Mouse (Mus musculus): ENCODE measurements at regions not wholly inside any gene's neighbourhood (a gene's known extent, or its start where the extent isn't known, plus 50 kb on each side); places are given as distances from the start of the nearest gene placed in this dataset.

DNA sequence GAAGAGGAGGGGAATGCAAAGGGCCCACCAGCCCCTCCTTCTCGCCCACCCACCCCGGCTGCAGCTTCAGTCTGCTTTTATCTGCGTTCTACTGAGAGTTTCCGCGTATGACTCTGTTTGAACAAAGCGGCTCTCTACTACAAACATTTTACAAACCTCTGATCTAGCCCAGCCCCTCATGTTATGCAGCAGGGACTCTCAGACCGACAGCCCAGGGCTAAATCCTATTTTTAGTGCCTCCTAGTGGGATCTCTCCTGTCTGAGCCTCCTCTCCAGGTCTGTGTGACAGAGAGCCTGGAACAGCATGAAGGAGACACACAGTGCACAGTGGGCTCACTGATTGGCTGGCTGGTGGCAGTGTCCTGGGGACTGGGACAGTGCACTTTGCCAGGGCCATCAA lies 145.7 kb upstream of the Igsf21 start:
- TF ChIP-seq ZC3H11A (IDR thresholded peaks at IDR 0.05; ENCODE audit: borderline replicate concordance, low read depth, low read length) (no peak), HCFC1 (IDR thresholded peaks at IDR 0.05; ENCODE audit: borderline replicate concordance, insufficient read depth, low read length) (no peak), MAFK (IDR thresholded peaks at IDR 0.05; ENCODE audit: insufficient read depth, low read depth, low read length) (no peak), CHD2 (IDR thresholded peaks at IDR 0.05; ENCODE audit: low read depth, low read length) (no peak)

Measured in ES-E14 (cell line).